15 mouse cellular contexts compared by ENCODE assay signal in the genomic region with DNA sequence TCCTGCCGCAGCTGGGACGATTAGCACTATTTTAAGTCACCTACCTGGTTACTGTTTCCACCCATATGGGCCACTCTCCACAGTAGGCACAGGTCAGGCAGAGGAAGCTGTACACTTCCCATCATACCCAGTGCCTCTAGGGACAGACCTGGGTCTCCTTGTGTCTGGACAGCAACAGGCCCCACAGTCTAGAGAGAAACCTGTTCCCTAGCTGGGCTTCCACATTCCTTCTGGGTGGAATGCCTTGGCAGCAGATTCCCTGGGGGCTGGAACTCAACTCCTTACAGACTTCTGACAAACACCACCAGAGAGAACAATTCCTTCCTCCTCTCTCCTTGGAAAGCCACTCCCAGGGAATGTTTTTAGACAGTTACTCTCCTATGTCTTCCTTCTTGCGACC.
DNase-seq lines count a peak whose midpoint lies in the region; ATAC-seq and TF ChIP-seq lines count a peak whose summit lies in the region.
"Had no signal": no experiment of that assay in that cellular context is flagged by ENCODE, and none has a peak within 500 bp of the region (broad histone marks: within the 10 kb centered on the region; RNA-seq: fewer than 3 reads in every experiment).

No protein-coding gene starts in this region.

- in situ Hi-C loops in ES-E14 (cut with MboI; ENCODE audit: low sequenced_read_pairs in 2 of 2, unreplicated experiment in 2 of 2), result no loop called here

- no peak overlapping the region for H3K4me2 ChIP-seq in heart, embryonic 13.5 days
- H3K4me2 ChIP-seq in embryonic facial prominence, embryonic 14.5 days (ENCODE audit: low read depth, low read length), result no peak overlapping the region
- no peak overlapping the region for H3K4me2 ChIP-seq in forebrain, embryonic 11.5 days (ENCODE audit: low read depth, low read length, severe bottlenecking)
- H3K4me2 ChIP-seq: forebrain, embryonic 13.5 days; liver, embryonic 13.5 days had no signal

- no peaks in the 10 kb centered on the region for H3K36me3 ChIP-seq in heart, embryonic 13.5 days
- H3K36me3 ChIP-seq in ES-E14 (ENCODE audit: control insufficient read depth, insufficient read depth, low read length, poor library complexity, severe bottlenecking), result no peaks in the 10 kb centered on the region
- H3K36me3 ChIP-seq in embryonic facial prominence, embryonic 14.5 days (ENCODE audit: control insufficient read depth, insufficient read depth, low read length), result no peaks in the 10 kb centered on the region
- no peaks in the 10 kb centered on the region for H3K36me3 ChIP-seq in forebrain, embryonic 11.5 days (ENCODE audit: control insufficient read depth, insufficient read depth, low read length)
- H3K36me3 ChIP-seq: G1E; liver, embryonic 13.5 days; midbrain, embryonic 10.5 days had no signal

- 0 out of 2 replicates have a peak overlapping the region, but pooled peaks have one; percentile 9 for H3K27ac ChIP-seq in heart, embryonic 13.5 days (replicated peaks)
- no peak overlapping the region for H3K27ac ChIP-seq in ES-E14 (ENCODE audit: insufficient read depth, low read depth, low read length, poor library complexity, severe bottlenecking)
- H3K27ac ChIP-seq in embryonic facial prominence, embryonic 14.5 days (replicated peaks; ENCODE audit: low read depth, low read length), result no peak overlapping the region
- H3K27ac ChIP-seq in forebrain, embryonic 11.5 days (ENCODE audit: low read depth, low read length), result no peak overlapping the region
- H3K27ac ChIP-seq: forebrain, embryonic 13.5 days; liver, embryonic 13.5 days; midbrain, embryonic 10.5 days had no signal

- no peaks in the 10 kb centered on the region for H3K9me3 ChIP-seq in heart, embryonic 13.5 days
- no peaks in the 10 kb centered on the region for H3K9me3 ChIP-seq in ES-E14 (ENCODE audit: control insufficient read depth, insufficient read depth, low read depth, low read length)
- no peaks in the 10 kb centered on the region for H3K9me3 ChIP-seq in embryonic facial prominence, embryonic 14.5 days (ENCODE audit: control insufficient read depth, low read length)
- no peaks in the 10 kb centered on the region for H3K9me3 ChIP-seq in forebrain, embryonic 11.5 days (ENCODE audit: control insufficient read depth, low read length)
- H3K9me3 ChIP-seq: forebrain, embryonic 13.5 days; G1E; liver, embryonic 13.5 days; midbrain, embryonic 10.5 days had no signal

- H3K4me1 ChIP-seq in heart, embryonic 13.5 days, result peaks cover 37% of the 10 kb centered on the region
- H3K4me1 ChIP-seq in ES-E14 (ENCODE audit: control insufficient read depth in 2 of 2, insufficient read depth in 2 of 2, low read length in 2 of 2, poor library complexity in 1 of 2), result peaks cover 0 to 6% of the 10 kb centered on the region in 2 experiments; a peak in 1 of 4 replicates
- H3K4me1 ChIP-seq in embryonic facial prominence, embryonic 14.5 days (ENCODE audit: control insufficient read depth, insufficient read depth, low read length), result no peaks in the 10 kb centered on the region
- H3K4me1 ChIP-seq in forebrain, embryonic 11.5 days (replicated peaks; ENCODE audit: control insufficient read depth, insufficient read depth, low read length), result no peaks in the 10 kb centered on the region
- H3K4me1 ChIP-seq: forebrain, embryonic 13.5 days had no signal

- no peak overlapping the region for H3K9ac ChIP-seq in heart, embryonic 13.5 days
- no peak overlapping the region for H3K9ac ChIP-seq in ES-E14 (ENCODE audit: insufficient read depth, low read depth, low read length, poor library complexity, severe bottlenecking)
- no peak overlapping the region for H3K9ac ChIP-seq in embryonic facial prominence, embryonic 14.5 days (ENCODE audit: low read depth, low read length)
- no peak overlapping the region for H3K9ac ChIP-seq in forebrain, embryonic 11.5 days (ENCODE audit: low read length)
- H3K9ac ChIP-seq: forebrain, embryonic 13.5 days; liver, embryonic 13.5 days had no signal

- 51% methylated on average over 3 of the region's 3 CpGs for WGBS in heart, embryonic 13.5 days
- WGBS in embryonic facial prominence, embryonic 14.5 days, result 66% methylated on average over 3 of the region's 3 CpGs
- 88% methylated on average over 3 of the region's 3 CpGs for WGBS in forebrain, embryonic 11.5 days

- no peak for ATAC-seq in heart, embryonic 13.5 days (ENCODE audit: extremely low read depth, insufficient number of reproducible peaks, low FRiP score, low TSS enrichment)
- peak; percentile 67; the same call in 1 of the 2 replicates for ATAC-seq in embryonic facial prominence, embryonic 14.5 days (ENCODE audit: low read depth)
- no peak for ATAC-seq in forebrain, embryonic 11.5 days (replicated peaks; ENCODE audit: low FRiP score)
- ATAC-seq: forebrain, embryonic 13.5 days had no signal

- H3K27me3 ChIP-seq in heart, embryonic 13.5 days (replicated peaks), result no peaks in the 10 kb centered on the region
- no peaks in the 10 kb centered on the region for H3K27me3 ChIP-seq in embryonic facial prominence, embryonic 14.5 days (replicated peaks; ENCODE audit: control insufficient read depth, insufficient read depth, low read length)
- no peaks in the 10 kb centered on the region for H3K27me3 ChIP-seq in forebrain, embryonic 11.5 days (ENCODE audit: control insufficient read depth, insufficient read depth, low read length)
- H3K27me3 ChIP-seq: forebrain, embryonic 13.5 days; liver, embryonic 13.5 days had no signal

- DNase-seq in heart, postnatal 4 days, result no peak
- peak; percentile 21 for DNase-seq in ES-E14 (ENCODE audit: low read depth, low spot score)
- DNase-seq in embryonic facial prominence, embryonic 14.5 days (ENCODE audit: low spot score), result peak; percentile 69
- peak; percentile 32 for DNase-seq in lung, postnatal 25 days (ENCODE audit: low spot score)
- no peak for DNase-seq in forebrain, embryonic 11.5 days (ENCODE audit: low spot score)
- no peak for DNase-seq in adrenal gland, postnatal 36 days
- DNase-seq in embryo, embryonic 10.5 days (ENCODE audit: low spot score), result no peak
- DNase-seq: B cell, adult 2 months; cerebellum, adult 8-10 months; layer of hippocampus, adult 9-11 months; liver, embryonic 13.5 days had no signal

- no peak overlapping the region for H3K4me3 ChIP-seq in heart, embryonic 13.5 days
- no peak overlapping the region for H3K4me3 ChIP-seq in ES-E14 (ENCODE audit: insufficient read depth in 1 of 2, low read depth in 1 of 2, low read length in 2 of 2, poor library complexity in 1 of 2, severe bottlenecking in 1 of 2)
- H3K4me3 ChIP-seq in embryonic facial prominence, embryonic 14.5 days (ENCODE audit: low read depth, low read length), result no peak overlapping the region
- no peak overlapping the region for H3K4me3 ChIP-seq in forebrain, embryonic 11.5 days (ENCODE audit: low read depth, low read length)
- H3K4me3 ChIP-seq: forebrain, embryonic 13.5 days; liver, embryonic 13.5 days; midbrain, embryonic 10.5 days had no signal

TF ChIP-seq in ES-E14, 5 proteins besides CTCF, POLR2A, EP300 and RAD21:
- TF ChIP-seq CHD2 (IDR thresholded peaks at IDR 0.05; ENCODE audit: low read depth, low read length), result no peak
- TF ChIP-seq HCFC1 (IDR thresholded peaks at IDR 0.05; ENCODE audit: borderline replicate concordance, insufficient read depth, low read length), result no peak
- TF ChIP-seq ZC3H11A (IDR thresholded peaks at IDR 0.05; ENCODE audit: borderline replicate concordance, low read depth, low read length), result no peak
- no peak for TF ChIP-seq MAFK (IDR thresholded peaks at IDR 0.05; ENCODE audit: insufficient read depth, low read depth, low read length)
- TF ChIP-seq ZNF384 (IDR thresholded peaks at IDR 0.05; ENCODE audit: low read depth, low read length), result no peak

Comparison
In these comparisons a context has a peak if more than half of its experiments do, and no peak if none do; other contexts are left out.
1. DNase-seq: peak in ES-E14 (single experiment), embryonic facial prominence, embryonic 14.5 days (single experiment) and lung, postnatal 25 days (single experiment); none in heart, postnatal 4 days (single experiment), forebrain, embryonic 11.5 days (single experiment), adrenal gland, postnatal 36 days (0 of 2) and embryo, embryonic 10.5 days (single experiment).